Mouse (Mus musculus): Measurements from ENCODE around the gene Fhad1. TPM values are rescaled to one million over a fixed set of nuclear protein-coding genes. Genes with fewer than 3 reads are reported as not detected.
"Not testable (repeated sequence)": the region's sequence is repeated elsewhere in the genome, so short reads cannot be mapped to it uniquely, and the experiment has no call there.

The Fhad1 gene
- polyA plus RNA-seq, 1 experiment = 1.3 TPM

DNA sequence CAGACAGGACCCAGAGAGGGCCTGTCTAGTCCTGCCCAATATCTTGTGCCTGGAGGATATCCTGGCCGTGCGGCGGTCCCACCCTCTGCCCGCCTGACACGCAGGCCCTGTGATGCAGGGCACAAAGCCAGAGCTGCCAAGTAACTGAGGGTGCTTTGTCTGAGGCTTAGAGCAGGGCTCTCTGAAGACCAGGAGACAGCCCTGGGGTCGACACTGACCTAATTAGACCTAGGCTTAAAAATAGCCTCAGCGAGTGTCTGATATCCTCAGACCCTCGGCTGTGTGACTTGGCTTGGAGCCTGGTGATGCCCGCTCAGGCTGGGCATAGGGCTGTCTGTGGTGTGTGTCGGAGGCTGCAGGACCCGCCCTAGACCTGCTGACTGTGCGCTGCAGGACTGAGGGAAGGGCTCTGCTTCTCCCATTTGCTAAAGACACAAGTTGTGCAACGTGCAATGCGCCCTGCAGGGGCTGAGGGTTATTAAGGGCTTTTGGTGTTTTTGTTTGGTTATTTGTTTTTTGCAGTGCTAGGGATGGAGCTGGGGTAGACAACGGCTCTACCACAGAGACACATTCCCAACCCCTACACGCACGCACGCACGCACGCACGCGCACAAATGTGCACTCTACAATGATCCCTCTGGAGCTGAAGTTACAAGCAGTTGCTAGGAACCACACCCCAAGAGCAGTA is 42.8 kb upstream of the Fhad1 start:
- WGBS = 84% methylated on average over 22 of the region's 22 CpGs
- Histone ChIP-seq H3K4me3 (replicated peaks; ENCODE audit: control insufficient read depth, low read depth, low read length) (no peak overlapping the region), H3K27ac (ENCODE audit: control insufficient read depth, insufficient read depth, low read depth, low read length, poor library complexity) (no peak overlapping the region), H3K4me1 (ENCODE audit: control insufficient read depth, insufficient read depth, low read length) (no peaks in the 10 kb centered on the region)
- no peak for TF ChIP-seq CTCF (IDR thresholded peaks at IDR 0.05; ENCODE audit: control insufficient read depth, insufficient read depth, low read length)
- TF ChIP-seq POLR2A (IDR thresholded peaks at IDR 0.05; ENCODE audit: borderline replicate concordance, control insufficient read depth, low read depth, low read length) = no peak

GRCm38 (mm10) chr4:142055600-142055999 is 40.7 kb upstream of the Fhad1 start:
- no peak overlapping the region for H3K4me3 ChIP-seq (replicated peaks; ENCODE audit: control insufficient read depth, low read depth, low read length)
- no peaks in the 10 kb centered on the region for H3K4me1 ChIP-seq (ENCODE audit: control insufficient read depth, insufficient read depth, low read length)
- 78% methylated on average over 8 of the region's 8 CpGs for WGBS
- H3K27ac ChIP-seq (ENCODE audit: control insufficient read depth, insufficient read depth, low read depth, low read length, poor library complexity) = no peak overlapping the region
- no peak for TF ChIP-seq CTCF (IDR thresholded peaks at IDR 0.05; ENCODE audit: control insufficient read depth, insufficient read depth, low read length)

DNA sequence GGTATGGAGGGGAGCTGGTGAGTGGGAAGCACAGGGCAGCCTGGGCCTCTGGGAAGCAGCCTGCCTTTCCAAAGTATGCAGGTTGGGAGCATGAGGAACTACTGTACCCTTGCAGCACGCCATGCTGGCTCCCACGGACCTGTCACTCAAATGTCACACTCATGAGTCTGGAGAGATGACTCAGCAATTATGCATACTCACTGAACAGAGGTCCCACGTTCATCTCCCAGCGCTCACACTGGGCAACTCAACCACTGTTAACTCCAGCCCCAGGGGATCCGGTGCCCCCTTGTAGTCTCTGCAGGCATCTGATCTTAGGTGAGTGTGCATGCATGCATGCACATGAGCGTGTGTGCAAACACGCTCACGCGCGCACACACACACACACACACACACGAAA is 39.7 kb upstream of the Fhad1 start:
- Histone ChIP-seq H3K4me3 (replicated peaks; ENCODE audit: control insufficient read depth, low read depth, low read length) (no peak overlapping the region), H3K4me1 (ENCODE audit: control insufficient read depth, insufficient read depth, low read length) (no peaks in the 10 kb centered on the region), H3K27ac (ENCODE audit: control insufficient read depth, insufficient read depth, low read depth, low read length, poor library complexity) (no peak overlapping the region)
- no peak for TF ChIP-seq POLR2A (IDR thresholded peaks at IDR 0.05; ENCODE audit: borderline replicate concordance, control insufficient read depth, low read depth, low read length)
- no peak for TF ChIP-seq CTCF (IDR thresholded peaks at IDR 0.05; ENCODE audit: control insufficient read depth, insufficient read depth, low read length)
- WGBS = 59% methylated on average over 11 of the region's 11 CpGs

DNA sequence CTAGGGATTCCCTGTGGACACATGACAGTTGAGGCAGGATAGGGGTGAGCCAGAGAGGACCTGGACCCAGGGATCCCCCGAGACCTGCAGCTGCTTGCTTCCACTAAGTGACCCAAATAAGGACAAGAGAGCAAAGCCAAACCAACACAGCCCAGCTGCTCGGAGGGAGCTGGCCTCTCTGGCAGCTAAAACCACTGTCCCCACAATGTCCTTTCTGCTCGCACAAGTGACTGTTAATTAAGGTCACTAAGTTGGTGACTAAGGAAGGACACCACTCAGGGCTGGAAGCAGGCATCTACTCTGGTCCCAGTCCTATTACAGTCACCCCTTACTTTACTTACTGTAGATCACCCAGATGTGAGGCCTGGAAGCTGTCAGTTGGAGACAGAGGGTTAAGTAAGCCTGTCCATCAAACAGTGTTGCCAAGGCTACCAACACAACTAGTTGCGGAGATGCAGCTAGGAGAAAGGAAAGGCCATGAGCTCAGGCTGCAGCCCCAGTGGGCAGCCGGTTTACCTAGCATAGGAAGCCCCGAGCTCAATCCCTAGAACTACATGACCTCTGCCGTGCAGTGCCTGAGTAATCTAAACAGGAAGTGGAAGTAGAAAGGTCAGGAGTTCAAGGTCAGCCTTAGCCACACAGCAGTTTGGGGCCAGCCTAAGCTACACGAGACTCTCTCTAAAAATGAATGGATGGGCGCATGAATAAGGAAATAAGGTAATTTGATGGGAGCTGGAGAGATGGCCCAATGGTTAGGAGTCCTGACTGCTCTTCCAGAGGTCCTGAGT is 39.0 kb upstream of the Fhad1 start:
- no peak for TF ChIP-seq CTCF (IDR thresholded peaks at IDR 0.05; ENCODE audit: control insufficient read depth, insufficient read depth, low read length)
- TF ChIP-seq POLR2A (IDR thresholded peaks at IDR 0.05; ENCODE audit: borderline replicate concordance, control insufficient read depth, low read depth, low read length) = no peak

DNA sequence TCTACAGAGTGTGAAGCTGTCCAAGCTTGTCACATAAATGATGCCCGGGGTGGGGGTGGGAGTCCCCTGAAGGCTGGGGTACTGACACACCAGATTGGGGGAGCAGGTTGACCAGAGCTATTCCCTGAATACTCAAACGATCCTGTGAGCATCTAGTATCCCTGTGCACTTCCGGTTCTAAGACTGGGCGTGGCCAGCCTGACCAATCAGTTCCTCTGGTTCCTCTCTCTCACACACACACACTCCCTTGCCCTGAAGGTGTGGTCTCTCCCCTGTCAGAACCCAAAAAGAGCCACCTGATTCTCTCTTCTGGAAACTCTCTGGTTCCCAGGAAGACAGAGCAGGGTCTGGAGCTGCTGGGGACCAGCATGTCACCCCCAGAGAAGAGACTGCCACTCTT is 38.4 kb upstream of the Fhad1 start:
- TF ChIP-seq POLR2A (IDR thresholded peaks at IDR 0.05; ENCODE audit: borderline replicate concordance, control insufficient read depth, low read depth, low read length) (no peak), CTCF (IDR thresholded peaks at IDR 0.05; ENCODE audit: control insufficient read depth, insufficient read depth, low read length) (no peak)
- Histone ChIP-seq H3K4me3 (replicated peaks; ENCODE audit: control insufficient read depth, low read depth, low read length) (no peak overlapping the region), H3K27ac (ENCODE audit: control insufficient read depth, insufficient read depth, low read depth, low read length, poor library complexity) (no peak overlapping the region), H3K4me1 (ENCODE audit: control insufficient read depth, insufficient read depth, low read length) (no peaks in the 10 kb centered on the region)
- 48% methylated on average over 4 of the region's 4 CpGs for WGBS

More for the DNA sequence above, 39.0 kb upstream of the Fhad1 start:
- Histone ChIP-seq H3K27ac (ENCODE audit: control insufficient read depth, insufficient read depth, low read depth, low read length, poor library complexity) (no peak overlapping the region), H3K4me1 (ENCODE audit: control insufficient read depth, insufficient read depth, low read length) (no peaks in the 10 kb centered on the region), H3K4me3 (replicated peaks; ENCODE audit: control insufficient read depth, low read depth, low read length) (no peak overlapping the region)
- 63% methylated on average over 9 of the region's 9 CpGs for WGBS

- no peak overlapping the region for H3K4me3 ChIP-seq (replicated peaks; ENCODE audit: control insufficient read depth, low read depth, low read length)
- 73% methylated on average over 22 of the region's 22 CpGs for WGBS
- H3K4me1 ChIP-seq (ENCODE audit: control insufficient read depth, insufficient read depth, low read length) = no peaks in the 10 kb centered on the region
- TF ChIP-seq CTCF (IDR thresholded peaks at IDR 0.05; ENCODE audit: control insufficient read depth, insufficient read depth, low read length) = no peak
- no peak for TF ChIP-seq POLR2A (IDR thresholded peaks at IDR 0.05; ENCODE audit: borderline replicate concordance, control insufficient read depth, low read depth, low read length)
- H3K27ac ChIP-seq (ENCODE audit: control insufficient read depth, insufficient read depth, low read depth, low read length, poor library complexity) = no peak overlapping the region
These were observed 37.7 kb upstream of the Fhad1 start for GRCm38 (mm10) chr4:142052391-142053132.

GRCm38 (mm10) chr4:142051883-142052282 is 37.0 kb upstream of the Fhad1 start:
- H3K4me3 ChIP-seq (replicated peaks; ENCODE audit: control insufficient read depth, low read depth, low read length); H3K27ac ChIP-seq (ENCODE audit: control insufficient read depth, insufficient read depth, low read depth, low read length, poor library complexity); H3K4me1 ChIP-seq (ENCODE audit: control insufficient read depth, insufficient read depth, low read length): not testable (repeated sequence)
- WGBS = 86% methylated on average over 6 of the region's 6 CpGs

- TF ChIP-seq POLR2A (IDR thresholded peaks at IDR 0.05; ENCODE audit: borderline replicate concordance, control insufficient read depth, low read depth, low read length) = no peak
- TF ChIP-seq CTCF (IDR thresholded peaks at IDR 0.05; ENCODE audit: control insufficient read depth, insufficient read depth, low read length) = no peak
- Histone ChIP-seq H3K27ac (ENCODE audit: control insufficient read depth, insufficient read depth, low read depth, low read length, poor library complexity) (no peak overlapping the region), H3K4me1 (ENCODE audit: control insufficient read depth, insufficient read depth, low read length) (no peaks in the 10 kb centered on the region), H3K4me3 (replicated peaks; ENCODE audit: control insufficient read depth, low read depth, low read length) (no peak overlapping the region)
- WGBS = 88% methylated on average over 5 of the region's 5 CpGs
These were observed 35.1 kb upstream of the Fhad1 start for GRCm38 (mm10) chr4:142049963-142050362.

Measured in bone marrow, adult 2 months (tissue).